Mouse (Mus musculus) CH12.LX (cell line): Measurements from ENCODE around the gene Tpte. TPM values are rescaled to one million over a fixed set of nuclear protein-coding genes. Genes with fewer than 3 reads are reported as not detected.

Experiments used
- DNase-seq: peaks from one replicate; pipeline ENCODE4 v3.0.0-alpha.2; 2013; ENCODE audit errors: extremely low read depth
- H3K27ac ChIP-seq: 2 replicates; pipeline ENCODE4 v1.5.1; 2012; ENCODE audit warnings: low read depth, mild to moderate bottlenecking, control low read depth, moderate library complexity; ENCODE audit not compliant: insufficient read depth
- H3K27me3 ChIP-seq: replicated peaks from 2 replicates; pipeline ENCODE3; 2012; ENCODE audit warnings: inconsistent platforms
- H3K36me3 ChIP-seq, 2 experiments: replicated peaks in 1 of 2; 2 replicates each; pipeline versions ENCODE3 to v1.6.1; 2012; ENCODE audit warnings: inconsistent platforms in 1 of 2, low read length in 1 of 2, mild to moderate bottlenecking in 1 of 2, mixed read lengths in 1 of 2, moderate library complexity in 1 of 2; ENCODE audit not compliant: control insufficient read depth in 1 of 2, insufficient read depth in 1 of 2
- H3K4me1 ChIP-seq, 2 experiments: 2 replicates each; pipeline ENCODE4 v1.6.1; 2012; ENCODE audit warnings: inconsistent platforms in 1 of 2, moderate library complexity in 1 of 2; ENCODE audit not compliant: insufficient read depth in 2 of 2, control insufficient read depth in 1 of 2
- H3K4me2 ChIP-seq: 2 replicates; pipeline ENCODE4 v1.6.1; 2012; ENCODE audit warnings: low read depth, mild to moderate bottlenecking, control low read depth; ENCODE audit not compliant: poor library complexity, insufficient read depth, severe bottlenecking
- H3K4me3 ChIP-seq, 3 experiments: fragments of 150-350 bp in 1 of 3; sonication (generic) in 1 of 3; replicated peaks in 1 of 3; 2 replicates each; pipeline versions ENCODE3 to v1.5.1; 2011 to 2012; ENCODE audit warnings: low read depth in 2 of 3, low read length in 2 of 3, mild to moderate bottlenecking in 2 of 3, moderate library complexity in 2 of 3, control low read depth in 1 of 3, improper control_type of control experiment in 1 of 3, inconsistent platforms in 1 of 3, mixed read lengths in 1 of 3; ENCODE audit not compliant: poor library complexity in 1 of 3
- H3K79me2 ChIP-seq: replicated peaks from 2 replicates; pipeline ENCODE4 v1.6.1; 2012; ENCODE audit warnings: mild to moderate bottlenecking, moderate library complexity; ENCODE audit not compliant: control insufficient read depth, poor library complexity, insufficient read depth, severe bottlenecking; ENCODE audit errors: extremely low read depth
- H3K9ac ChIP-seq: 2 replicates; pipeline ENCODE4 v1.6.1; 2012; ENCODE audit warnings: low read depth, mild to moderate bottlenecking, control low read depth, moderate library complexity; ENCODE audit not compliant: insufficient read depth
- H3K9me3 ChIP-seq: replicated peaks from 2 replicates; pipeline ENCODE3; 2012; ENCODE audit warnings: low read length, inconsistent platforms, mixed read lengths
- BHLHE40 ChIP-seq: IDR thresholded peaks from 2 replicates; pipeline ENCODE4 v1.6.1; 2011; ENCODE audit warnings: mild to moderate bottlenecking, low read depth, low read length, improper control_type of control experiment
- CHD1 ChIP-seq: IDR thresholded peaks from 2 replicates; pipeline ENCODE4 v1.6.1; 2012; ENCODE audit warnings: low read depth, low read length, improper control_type of control experiment, inconsistent platforms
- CTCF ChIP-seq, 2 experiments: IDR thresholded peaks in 1 of 2; conservative IDR thresholded peaks in 1 of 2; 2 replicates each; pipeline ENCODE4 v1.5.1; 2011 to 2012; ENCODE audit warnings: low read depth in 2 of 2, low read length in 2 of 2, improper control_type of control experiment in 1 of 2, inconsistent platforms in 1 of 2, mild to moderate bottlenecking in 1 of 2, moderate library complexity in 1 of 2
- E2F4 ChIP-seq: IDR thresholded peaks from 2 replicates; pipeline ENCODE4 v1.6.1; 2011; ENCODE audit warnings: low read depth, low read length, improper control_type of control experiment; ENCODE audit not compliant: insufficient replicate concordance
- ELF1 ChIP-seq: IDR thresholded peaks from 2 replicates; pipeline ENCODE4 v1.6.1; 2014; ENCODE audit warnings: low read depth, mild to moderate bottlenecking, inconsistent platforms, low read length, improper control_type of control experiment
- IRF4 ChIP-seq: IDR thresholded peaks from 2 replicates; pipeline ENCODE4 v1.6.1; 2014; ENCODE audit warnings: low read depth, mild to moderate bottlenecking, inconsistent platforms, low read length, improper control_type of control experiment
- JUND ChIP-seq: conservative IDR thresholded peaks from 2 replicates; pipeline ENCODE4 v1.6.1; 2011; ENCODE audit warnings: low read depth, low read length, improper control_type of control experiment
- KAT2A ChIP-seq: IDR thresholded peaks from 2 replicates; pipeline ENCODE4 v1.6.1; 2012; ENCODE audit warnings: low read length, improper control_type of control experiment, inconsistent platforms; ENCODE audit not compliant: insufficient replicate concordance
- MAFK ChIP-seq: IDR thresholded peaks from 2 replicates; pipeline ENCODE4 v1.6.1; 2011; ENCODE audit warnings: low read length, improper control_type of control experiment; ENCODE audit not compliant: insufficient replicate concordance
- MAX ChIP-seq: IDR thresholded peaks from 2 replicates; pipeline ENCODE4 v1.6.1; 2011; ENCODE audit warnings: low read length, improper control_type of control experiment
- PAX5 ChIP-seq: IDR thresholded peaks from 2 replicates; pipeline ENCODE4 v1.6.1; 2012; ENCODE audit warnings: low read length, inconsistent platforms, mixed read lengths
- RCOR1 ChIP-seq: conservative IDR thresholded peaks from 2 replicates; pipeline ENCODE4 v1.6.1; 2012; ENCODE audit warnings: low read depth, mild to moderate bottlenecking, inconsistent platforms, low read length, improper control_type of control experiment
- SIN3A ChIP-seq: IDR thresholded peaks from 2 replicates; pipeline ENCODE4 v1.6.1; 2012; ENCODE audit warnings: low read length, improper control_type of control experiment, inconsistent platforms
- TBP ChIP-seq: conservative IDR thresholded peaks from 2 replicates; pipeline ENCODE4 v1.6.1; 2011; ENCODE audit warnings: low read depth, low read length, improper control_type of control experiment
- USF1 ChIP-seq: IDR thresholded peaks from 2 replicates; pipeline ENCODE4 v1.6.1; 2014; ENCODE audit warnings: low read depth, mild to moderate bottlenecking, inconsistent platforms, low read length, improper control_type of control experiment
- USF2 ChIP-seq: conservative IDR thresholded peaks from 2 replicates; pipeline ENCODE4 v1.6.1; 2011; ENCODE audit warnings: low read depth, low read length, improper control_type of control experiment
- ZKSCAN1 ChIP-seq: IDR thresholded peaks from 2 replicates; pipeline ENCODE4 v1.6.1; 2012; ENCODE audit warnings: low read depth, inconsistent platforms, low read length, improper control_type of control experiment, borderline replicate concordance
- ZNF384 ChIP-seq: IDR thresholded peaks from 2 replicates; pipeline ENCODE4 v1.6.1; 2012; ENCODE audit warnings: low read depth, low read length, improper control_type of control experiment, inconsistent platforms
- dilution Hi-C: fragments of 300-500 bp; cut with MboI; formaldehyde crosslinking; loops from 2 replicates; pipeline ENCODE4 v1.14.3; 2020; ENCODE audit warnings: low sequenced_read_pairs; ENCODE audit not compliant: extremely low pct_unique_long_range_greater_than_20kb, extremely low pct_ligation_motif_present
- in situ Hi-C: fragments of 300-500 bp; cut with MboI; formaldehyde crosslinking; loops from 3 replicates; pipeline ENCODE4 v1.14.3; 2019; ENCODE audit warnings: low sequenced_read_pairs, low pct_ligation_motif_present, low pct_unique_long_range_greater_than_20kb, mixed read lengths
- polyA plus RNA-seq: library from polyadenylated mRNA; unstranded; fragments of >175 nt; gene quantifications from 2 replicates; pipeline ENCODE4 v1.2.1, GENCODE M21; 2012; ENCODE audit warnings: low read depth; ENCODE audit not compliant: insufficient read length
- total RNA-seq, 2 experiments: library from RNA; depleted of rRNA; stranded (reverse); fragments of 300-350 nt in 1 of 2; fragments of >200 nt in 1 of 2; gene quantifications; 2 replicates each; pipeline ENCODE4 v1.2.3; 2012 to 2014

Gene Tpte
- total and polyA plus RNA-seq, 3 experiments = not detected

- TF ChIP-seq ZKSCAN1 (no peak), KAT2A (no peak), ZNF384 (no peak), USF2 (no peak), TBP (0 out of 2 replicates have a peak, but pooled peaks have one; percentile 48), JUND (no peak), RCOR1 (no peak)
Measured at GRCm38 (mm10) chr8:22398142-22398951, 115.1 kb downstream of the Tpte start, which contains the start of gene Slc25a15 (continued).

DNA sequence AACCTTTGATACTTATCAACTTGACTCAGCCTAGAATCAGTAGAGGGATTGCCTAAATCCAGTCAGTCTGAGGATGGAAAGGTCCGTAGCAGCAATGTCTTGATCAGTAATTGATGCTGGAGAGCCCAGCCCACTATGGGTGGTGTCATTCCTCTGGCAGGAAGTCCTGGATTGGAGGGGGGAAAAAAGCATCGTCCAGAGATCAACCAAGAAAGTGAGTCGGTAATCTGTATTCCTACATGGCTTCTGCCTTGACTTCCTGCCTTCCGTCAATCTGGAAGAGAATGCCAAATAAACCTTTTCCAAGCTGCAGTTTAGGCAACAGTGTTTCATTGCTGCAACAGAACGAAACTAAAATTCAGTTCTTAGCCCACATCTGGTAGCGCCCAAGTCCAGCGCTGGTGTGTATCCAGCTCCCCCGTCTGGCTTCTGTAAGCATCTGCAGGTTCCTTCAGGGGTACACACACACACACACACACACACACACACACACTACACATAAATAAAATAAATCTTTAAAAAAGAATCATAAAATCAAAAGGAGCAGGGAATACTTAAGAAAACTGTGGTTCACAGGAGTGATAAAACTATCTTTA is 116.1 kb downstream of the Tpte start:
- Histone ChIP-seq H3K79me2 (no peaks in the 10 kb centered on the region), H3K4me1 (peaks cover 0 to 9% of the 10 kb centered on the region in 2 experiments; a peak in 2 of 4 replicates), H3K9ac (peak overlapping the region; percentile 73; the same call in 1 of the 2 replicates), H3K36me3 (peaks cover 0 to 15% of the 10 kb centered on the region in 2 experiments), H3K4me2 (peak overlapping the region; percentile 72), H3K9me3 (no peaks in the 10 kb centered on the region), H3K27ac (no peak overlapping the region), H3K4me3 (peak overlapping the region; percentile 66 to 92 (median 72)), H3K27me3 (no peaks in the 10 kb centered on the region)
- dilution Hi-C loops = no loop called here
- in situ Hi-C loops = no loop called here
- no peak for TF ChIP-seq E2F4
- TF ChIP-seq CTCF (conservative IDR thresholded peaks at IDR 0.05 in 1 of 2, IDR thresholded peaks at IDR 0.05 in 1 of 2; ENCODE audit: low read depth in 2 of 2, low read length in 2 of 2) = peak in 1 of 2 experiments; percentile 22; a peak in 2 of 4 replicates
- DNase-seq = no peak

- no peak overlapping the region for H3K4me2 ChIP-seq
- H3K27me3 ChIP-seq = no peaks in the 10 kb centered on the region
- DNase-seq = no peak
- no peak overlapping the region for H3K27ac ChIP-seq
- dilution Hi-C loops (no loop called here), in situ Hi-C loops (no loop called here)
- no peak overlapping the region for H3K9ac ChIP-seq
- peaks cover 0 to 13% of the 10 kb centered on the region in 2 experiments for H3K36me3 ChIP-seq
- no peaks in the 10 kb centered on the region for H3K9me3 ChIP-seq
- peaks cover 0 to 9% of the 10 kb centered on the region in 2 experiments; a peak in 2 of 4 replicates for H3K4me1 ChIP-seq
- TF ChIP-seq BHLHE40 (no peak), CHD1 (no peak), ELF1 (no peak), IRF4 (no peak), JUND (no peak), USF1 (no peak), CTCF (conservative IDR thresholded peaks at IDR 0.05 in 1 of 2, IDR thresholded peaks at IDR 0.05 in 1 of 2; ENCODE audit: low read depth in 2 of 2, low read length in 2 of 2) (no peak), PAX5 (no peak), SIN3A (no peak), MAX (no peak), MAFK (no peak)
- H3K4me3 ChIP-seq = no peak overlapping the region
- H3K79me2 ChIP-seq = no peaks in the 10 kb centered on the region
Measured at GRCm38 (mm10) chr8:22400593-22400992, 117.4 kb downstream of the Tpte start.
